Mouse (Mus musculus) cerebellum, adult 2 months (tissue): ENCODE measurements around the gene Chaf1a. TPM values are rescaled to one million over a fixed set of nuclear protein-coding genes. Genes with fewer than 3 reads are reported as not detected.

Source experiments
- DNase-seq, 2 experiments: peaks; one replicate each; pipeline ENCODE4 v3.0.0; 2021
- H3K27ac ChIP-seq: fragments of 200-500 bp; 2 replicates; pipeline ENCODE4 v1.5.1; 2012; ENCODE audit warnings: low read length, control low read depth, inconsistent platforms; ENCODE audit not compliant: insufficient read depth
- H3K27me3 ChIP-seq: fragments of 200-500 bp; 2 replicates; pipeline ENCODE4 v1.6.1; 2012; ENCODE audit warnings: inconsistent platforms, mild to moderate bottlenecking, low read length, moderate library complexity; ENCODE audit not compliant: control insufficient read depth, insufficient read depth
- H3K4me1 ChIP-seq: fragments of 200-500 bp; 2 replicates; pipeline ENCODE4 v1.6.1; 2011; ENCODE audit warnings: low read length; ENCODE audit not compliant: control insufficient read depth, insufficient read depth
- H3K4me3 ChIP-seq: fragments of 200-500 bp; replicated peaks from 2 replicates; pipeline ENCODE3; 2011; ENCODE audit warnings: mild to moderate bottlenecking, low read depth, low read length, control low read depth; ENCODE audit not compliant: insufficient read depth
- CTCF ChIP-seq: fragments of 200-500 bp; IDR thresholded peaks from 2 replicates; pipeline ENCODE4 v1.5.1; 2011; ENCODE audit warnings: low read depth, mild to moderate bottlenecking, control low read depth, low read length, moderate library complexity, borderline replicate concordance; ENCODE audit not compliant: insufficient read depth
- POLR2A ChIP-seq: fragments of 200-500 bp; IDR thresholded peaks from 2 replicates; pipeline ENCODE4 v1.6.1; 2011; ENCODE audit warnings: low read length, control low read depth, borderline replicate concordance; ENCODE audit not compliant: insufficient read depth
- WGBS: fragments of 180-500 bp; shearing (Covaris S2); methylation state at CpG from one replicate; pipeline ENCODE4 v1.1.7; 2018; 5-methylcytosine and 5-hydroxymethylcytosine counted together
- polyA plus RNA-seq: library from polyadenylated mRNA; depleted of rRNA; stranded (reverse); fragments of >200 nt; gene quantifications from 2 replicates; pipeline ENCODE4 v1.2.3, GENCODE M21; 2012

Gene Chaf1a
- polyA plus RNA-seq, 1 experiment, result 2.9 TPM

GRCm38 (mm10) chr17:56022131-56022988 is 17.9 kb upstream of the Chaf1a start:
- Histone ChIP-seq H3K4me1 (peaks cover 88% of the 10 kb centered on the region), H3K4me3 (no peak overlapping the region), H3K27ac (peak overlapping the region; percentile 72), H3K27me3 (no peaks in the 10 kb centered on the region)
- TF ChIP-seq POLR2A, result no peak
- no peak for TF ChIP-seq CTCF
- 33% methylated on average over 2 of the region's 2 CpGs for WGBS
- DNase-seq, result peak; percentile 74 to 79

GRCm38 (mm10) chr17:56022989-56023290 is 17.3 kb upstream of the Chaf1a start:
- Histone ChIP-seq H3K4me3 (no peak overlapping the region), H3K4me1 (peaks cover 93% of the 10 kb centered on the region), H3K27me3 (no peaks in the 10 kb centered on the region), H3K27ac (peak overlapping the region; percentile 72)
- 6% methylated on average over 4 of the region's 4 CpGs for WGBS
- DNase-seq, result no peak
- TF ChIP-seq POLR2A (no peak), CTCF (no peak)

DNA sequence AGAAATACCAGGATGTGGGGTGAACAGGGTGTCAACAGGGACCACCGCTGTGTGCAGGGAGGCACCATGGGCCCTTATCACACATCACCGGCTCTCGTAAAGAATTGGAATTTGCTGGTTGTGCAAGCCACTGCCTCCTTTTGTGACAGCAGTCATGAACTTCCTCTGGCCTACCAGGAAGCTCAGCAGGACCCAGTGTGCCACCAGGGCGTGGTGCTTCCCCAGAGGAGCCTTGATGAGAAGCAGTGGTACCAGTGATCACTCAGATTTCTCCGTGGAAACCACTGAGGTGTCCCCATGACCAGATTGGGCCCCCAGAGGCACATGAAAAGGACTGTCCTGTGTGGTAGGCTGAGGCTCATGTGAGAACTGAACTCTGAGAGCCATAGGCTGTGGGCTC is 16.9 kb upstream of the Chaf1a start:
- H3K27ac ChIP-seq, result peak overlapping the region; percentile 72
- no peaks in the 10 kb centered on the region for H3K27me3 ChIP-seq
- no peak for TF ChIP-seq CTCF
- no peak for TF ChIP-seq POLR2A
- H3K4me1 ChIP-seq, result peaks cover 94% of the 10 kb centered on the region
- peak; percentile 14 to 28 for DNase-seq
- H3K4me3 ChIP-seq, result no peak overlapping the region
- 82% methylated on average over 5 of the region's 5 CpGs for WGBS

- TF ChIP-seq POLR2A (no peak), CTCF (no peak)
- peak overlapping the region; percentile 8; the same call in 1 of the 2 replicates for H3K27ac ChIP-seq
- DNase-seq, result peak in 1 of 2 experiments; percentile 27
- H3K4me1 ChIP-seq, result peaks cover 95% of the 10 kb centered on the region
- no peaks in the 10 kb centered on the region for H3K27me3 ChIP-seq
- no peak overlapping the region for H3K4me3 ChIP-seq
- WGBS, result 37% methylated on average over 2 of the region's 2 CpGs
Measured at GRCm38 (mm10) chr17:56024476-56024875, 15.8 kb upstream of the Chaf1a start.

- no peak for TF ChIP-seq POLR2A
- TF ChIP-seq CTCF, result no peak
- WGBS, result 37% methylated on average over 5 of the region's 5 CpGs
- Histone ChIP-seq H3K27me3 (no peaks in the 10 kb centered on the region), H3K4me1 (peaks cover 94% of the 10 kb centered on the region), H3K27ac (peak overlapping the region; percentile 8; the same call in 1 of the 2 replicates), H3K4me3 (no peak overlapping the region)
- DNase-seq, result peak in 1 of 2 experiments; percentile 8
Measured at GRCm38 (mm10) chr17:56024931-56025330, 15.3 kb upstream of the Chaf1a start.

DNA sequence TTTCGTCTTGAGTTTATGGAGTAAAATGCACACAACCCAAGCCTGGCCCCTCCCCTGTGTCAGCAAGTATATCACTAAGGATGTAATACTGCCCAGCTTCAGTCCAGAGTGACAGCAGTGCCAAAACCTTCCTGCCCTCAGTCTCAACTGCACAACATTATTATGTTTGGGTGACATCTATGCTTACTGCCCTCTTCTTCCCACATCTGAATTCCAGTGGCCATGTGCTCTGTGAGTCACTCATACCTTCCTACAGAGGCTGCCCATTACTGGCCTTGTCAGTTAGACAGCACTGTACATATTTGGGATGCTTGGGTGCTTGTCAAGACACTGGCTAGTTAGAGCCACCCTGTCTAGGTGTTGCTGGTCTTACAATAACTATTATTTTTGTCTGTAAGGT is 13.9 kb upstream of the Chaf1a start:
- 82% methylated on average over 1 of the region's 1 CpGs for WGBS
- no peak overlapping the region for H3K4me3 ChIP-seq
- peaks cover 93% of the 10 kb centered on the region for H3K4me1 ChIP-seq
- DNase-seq, result peak in 1 of 2 experiments; percentile 4
- no peaks in the 10 kb centered on the region for H3K27me3 ChIP-seq
- TF ChIP-seq CTCF, result no peak
- peak overlapping the region; percentile 83 for H3K27ac ChIP-seq

DNA sequence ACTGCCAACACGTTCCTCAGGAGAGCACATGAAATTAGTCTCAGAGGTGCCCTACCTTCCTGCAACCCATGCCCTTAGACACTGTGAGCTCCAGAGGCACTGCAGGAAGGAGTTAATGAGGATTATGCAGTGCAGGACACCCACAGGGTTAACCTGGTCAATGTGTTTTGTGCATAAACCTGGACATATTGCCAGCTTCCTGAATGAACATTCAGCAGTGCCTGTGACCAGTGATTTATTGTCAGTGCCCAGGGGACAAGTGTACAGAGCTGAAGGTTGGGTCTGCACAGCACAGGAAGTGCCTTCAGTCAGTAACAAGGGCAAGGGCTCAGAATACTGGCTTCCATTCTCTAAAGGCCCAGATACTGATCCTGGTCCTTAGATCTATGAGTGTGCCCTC is 13.4 kb upstream of the Chaf1a start:
- WGBS, result 13% methylated on average over 1 of the region's 1 CpGs

GRCm38 (mm10) chr17:56027801-56028441 is 12.3 kb upstream of the Chaf1a start:
- no peak for TF ChIP-seq CTCF
- no peak for TF ChIP-seq POLR2A
- Histone ChIP-seq H3K4me1 (peaks cover 85% of the 10 kb centered on the region), H3K27me3 (no peaks in the 10 kb centered on the region), H3K4me3 (no peak overlapping the region), H3K27ac (peak overlapping the region; percentile 83)
- DNase-seq, result peak; percentile 73 to 76
- WGBS, result 4% methylated on average over 5 of the region's 5 CpGs

More for the DNA sequence above, 13.4 kb upstream of the Chaf1a start:
- Histone ChIP-seq H3K4me3 (no peak overlapping the region), H3K4me1 (peaks cover 89% of the 10 kb centered on the region), H3K27me3 (no peaks in the 10 kb centered on the region), H3K27ac (peak overlapping the region; percentile 83)
- no peak for TF ChIP-seq CTCF
- TF ChIP-seq POLR2A, result no peak
- peak in 1 of 2 experiments; percentile 23 for DNase-seq
